Mouse (Mus musculus): ENCODE measurements around the gene Efhc1. TPM values are rescaled to one million over a fixed set of nuclear protein-coding genes. Genes with fewer than 3 reads are reported as not detected.
A peak's percentile ranks its signal among the peaks of the same experiment; 100 is the strongest.

Efhc1 gene
- polyA plus RNA-seq, 1 experiment, result 2.6 TPM

- no peak overlapping the region for H3K27ac ChIP-seq (ENCODE audit: control insufficient read depth, insufficient read depth, low read length)
- no peak overlapping the region for H3K4me3 ChIP-seq (ENCODE audit: control insufficient read depth, insufficient read depth, low read length)
- H3K27me3 ChIP-seq (ENCODE audit: control insufficient read depth, insufficient read depth, low read length), result no peaks in the 10 kb centered on the region
- no peak for DNase-seq
- no peak for TF ChIP-seq POLR2A (IDR thresholded peaks at IDR 0.05; ENCODE audit: control insufficient read depth, extremely low read depth, insufficient read depth, low read length, poor library complexity)
- no peak for TF ChIP-seq CTCF (IDR thresholded peaks at IDR 0.05; ENCODE audit: borderline replicate concordance, control insufficient read depth, extremely low read depth, insufficient read depth, low read length, poor library complexity)
- 80% methylated on average over 4 of the region's 4 CpGs for WGBS
- no peaks in the 10 kb centered on the region for H3K36me3 ChIP-seq (ENCODE audit: control insufficient read depth, insufficient read depth, low read length)
- no peaks in the 10 kb centered on the region for H3K4me1 ChIP-seq (replicated peaks; ENCODE audit: control insufficient read depth, insufficient read depth, low read length)
Measured at GRCm38 (mm10) chr1:20925926-20926325, 25.5 kb upstream of the Efhc1 start.

- TF ChIP-seq CTCF (IDR thresholded peaks at IDR 0.05; ENCODE audit: borderline replicate concordance, control insufficient read depth, extremely low read depth, insufficient read depth, low read length, poor library complexity), result no peak
- no peak for TF ChIP-seq POLR2A (IDR thresholded peaks at IDR 0.05; ENCODE audit: control insufficient read depth, extremely low read depth, insufficient read depth, low read length, poor library complexity)
- 44% methylated on average over 4 of the region's 4 CpGs for WGBS
- Histone ChIP-seq H3K36me3 (ENCODE audit: control insufficient read depth, insufficient read depth, low read length) (no peaks in the 10 kb centered on the region), H3K4me3 (ENCODE audit: control insufficient read depth, insufficient read depth, low read length) (no peak overlapping the region), H3K27ac (ENCODE audit: control insufficient read depth, insufficient read depth, low read length) (no peak overlapping the region), H3K27me3 (ENCODE audit: control insufficient read depth, insufficient read depth, low read length) (no peaks in the 10 kb centered on the region), H3K4me1 (replicated peaks; ENCODE audit: control insufficient read depth, insufficient read depth, low read length) (no peaks in the 10 kb centered on the region)
- no peak for DNase-seq
Measured at GRCm38 (mm10) chr1:20926376-20926775, 25.1 kb upstream of the Efhc1 start.

GRCm38 (mm10) chr1:20928487-20928886 is 22.9 kb upstream of the Efhc1 start:
- H3K27me3 ChIP-seq (ENCODE audit: control insufficient read depth, insufficient read depth, low read length), result no peaks in the 10 kb centered on the region
- H3K36me3 ChIP-seq (ENCODE audit: control insufficient read depth, insufficient read depth, low read length), result no peaks in the 10 kb centered on the region
- TF ChIP-seq POLR2A (IDR thresholded peaks at IDR 0.05; ENCODE audit: control insufficient read depth, extremely low read depth, insufficient read depth, low read length, poor library complexity) (no peak), CTCF (IDR thresholded peaks at IDR 0.05; ENCODE audit: borderline replicate concordance, control insufficient read depth, extremely low read depth, insufficient read depth, low read length, poor library complexity) (no peak)
- H3K4me1 ChIP-seq (replicated peaks; ENCODE audit: control insufficient read depth, insufficient read depth, low read length), result no peaks in the 10 kb centered on the region
- H3K4me3 ChIP-seq (ENCODE audit: control insufficient read depth, insufficient read depth, low read length), result no peak overlapping the region
- 7% methylated on average over 4 of the region's 4 CpGs for WGBS
- no peak overlapping the region for H3K27ac ChIP-seq (ENCODE audit: control insufficient read depth, insufficient read depth, low read length)
- no peak for DNase-seq

- TF ChIP-seq CTCF (IDR thresholded peaks at IDR 0.05; ENCODE audit: borderline replicate concordance, control insufficient read depth, extremely low read depth, insufficient read depth, low read length, poor library complexity) (peak; percentile 79; the same call in 1 of the 2 replicates), POLR2A (IDR thresholded peaks at IDR 0.05; ENCODE audit: control insufficient read depth, extremely low read depth, insufficient read depth, low read length, poor library complexity) (no peak)
- Histone ChIP-seq H3K4me1 (replicated peaks; ENCODE audit: control insufficient read depth, insufficient read depth, low read length) (no peaks in the 10 kb centered on the region), H3K27ac (ENCODE audit: control insufficient read depth, insufficient read depth, low read length) (no peak overlapping the region), H3K4me3 (ENCODE audit: control insufficient read depth, insufficient read depth, low read length) (no peak overlapping the region), H3K36me3 (ENCODE audit: control insufficient read depth, insufficient read depth, low read length) (no peaks in the 10 kb centered on the region), H3K27me3 (ENCODE audit: control insufficient read depth, insufficient read depth, low read length) (no peaks in the 10 kb centered on the region)
- DNase-seq, result peak; percentile 70
- WGBS, result 20% methylated on average over 7 of the region's 7 CpGs
Measured at GRCm38 (mm10) chr1:20933457-20933856, 18.0 kb upstream of the Efhc1 start.

- Histone ChIP-seq H3K27ac (ENCODE audit: control insufficient read depth, insufficient read depth, low read length) (no peak overlapping the region), H3K27me3 (ENCODE audit: control insufficient read depth, insufficient read depth, low read length) (no peaks in the 10 kb centered on the region), H3K36me3 (ENCODE audit: control insufficient read depth, insufficient read depth, low read length) (no peaks in the 10 kb centered on the region), H3K4me1 (replicated peaks; ENCODE audit: control insufficient read depth, insufficient read depth, low read length) (no peaks in the 10 kb centered on the region), H3K4me3 (ENCODE audit: control insufficient read depth, insufficient read depth, low read length) (no peak overlapping the region)
- 91% methylated on average over 22 of the region's 22 CpGs for WGBS
- DNase-seq, result no peak
- no peak for TF ChIP-seq CTCF (IDR thresholded peaks at IDR 0.05; ENCODE audit: borderline replicate concordance, control insufficient read depth, extremely low read depth, insufficient read depth, low read length, poor library complexity)
- no peak for TF ChIP-seq POLR2A (IDR thresholded peaks at IDR 0.05; ENCODE audit: control insufficient read depth, extremely low read depth, insufficient read depth, low read length, poor library complexity)
Measured at GRCm38 (mm10) chr1:20935106-20935505, 16.3 kb upstream of the Efhc1 start.

GRCm38 (mm10) chr1:20939046-20939445 is 12.4 kb upstream of the Efhc1 start:
- DNase-seq, result peak; percentile 65
- TF ChIP-seq CTCF (IDR thresholded peaks at IDR 0.05; ENCODE audit: borderline replicate concordance, control insufficient read depth, extremely low read depth, insufficient read depth, low read length, poor library complexity), result no peak
- no peak for TF ChIP-seq POLR2A (IDR thresholded peaks at IDR 0.05; ENCODE audit: control insufficient read depth, extremely low read depth, insufficient read depth, low read length, poor library complexity)

GRCm38 (mm10) chr1:20940151-20940550 is 11.3 kb upstream of the Efhc1 start:
- Histone ChIP-seq H3K4me3 (ENCODE audit: control insufficient read depth, insufficient read depth, low read length) (no peak overlapping the region), H3K36me3 (ENCODE audit: control insufficient read depth, insufficient read depth, low read length) (no peaks in the 10 kb centered on the region), H3K27ac (ENCODE audit: control insufficient read depth, insufficient read depth, low read length) (no peak overlapping the region), H3K27me3 (ENCODE audit: control insufficient read depth, insufficient read depth, low read length) (no peaks in the 10 kb centered on the region), H3K4me1 (replicated peaks; ENCODE audit: control insufficient read depth, insufficient read depth, low read length) (peaks cover 10% of the 10 kb centered on the region)
- peak; percentile 73 for DNase-seq
- WGBS, result 81% methylated on average over 16 of the region's 16 CpGs
- no peak for TF ChIP-seq POLR2A (IDR thresholded peaks at IDR 0.05; ENCODE audit: control insufficient read depth, extremely low read depth, insufficient read depth, low read length, poor library complexity)
- no peak for TF ChIP-seq CTCF (IDR thresholded peaks at IDR 0.05; ENCODE audit: borderline replicate concordance, control insufficient read depth, extremely low read depth, insufficient read depth, low read length, poor library complexity)

More at GRCm38 (mm10) chr1:20939046-20939445, 12.4 kb upstream of the Efhc1 start:
- Histone ChIP-seq H3K27ac (ENCODE audit: control insufficient read depth, insufficient read depth, low read length) (no peak overlapping the region), H3K36me3 (ENCODE audit: control insufficient read depth, insufficient read depth, low read length) (no peaks in the 10 kb centered on the region), H3K27me3 (ENCODE audit: control insufficient read depth, insufficient read depth, low read length) (no peaks in the 10 kb centered on the region), H3K4me3 (ENCODE audit: control insufficient read depth, insufficient read depth, low read length) (no peak overlapping the region), H3K4me1 (replicated peaks; ENCODE audit: control insufficient read depth, insufficient read depth, low read length) (peaks cover 10% of the 10 kb centered on the region)
- 25% methylated on average over 3 of the region's 3 CpGs for WGBS

All from thymus, adult 2 months (tissue).